Mouse (Mus musculus) neural tube, embryonic 15.5 days (tissue): ENCODE data around the gene Hapln3. TPM values are rescaled to one million over a fixed set of nuclear protein-coding genes. Genes with fewer than 3 reads are reported as not detected.

Experiments used
- ATAC-seq: fragments of 200-750 bp; cut with Nextera tagmentation; 2 replicates; pipeline ENCODE4 v1.8.0; 2017; ENCODE audit warnings: mild to moderate bottlenecking, moderate TSS enrichment, moderate library complexity; ENCODE audit not compliant: low FRiP score
- H3K27ac ChIP-seq: fragments of 300-500 bp; sonication (generic); replicated peaks from 2 replicates; pipeline ENCODE4 v1.5.1; 2015; ENCODE audit warnings: mild to moderate bottlenecking, inconsistent platforms
- H3K27me3 ChIP-seq: fragments of 300-500 bp; sonication (generic); replicated peaks from 2 replicates; pipeline ENCODE4 v1.6.1; 2015; ENCODE audit warnings: inconsistent platforms
- H3K36me3 ChIP-seq: fragments of 300-500 bp; sonication (generic); 2 replicates; pipeline ENCODE4 v1.6.1; 2015; ENCODE audit warnings: inconsistent platforms
- H3K4me1 ChIP-seq: fragments of 300-500 bp; sonication (generic); 2 replicates; pipeline ENCODE4 v1.6.1; 2015; ENCODE audit warnings: inconsistent platforms
- H3K4me2 ChIP-seq: fragments of 300-500 bp; sonication (generic); 2 replicates; pipeline ENCODE4 v1.6.1; 2015; ENCODE audit warnings: inconsistent platforms, mild to moderate bottlenecking, moderate library complexity
- H3K4me3 ChIP-seq: fragments of 300-500 bp; sonication (generic); replicated peaks from 2 replicates; pipeline ENCODE4 v1.5.1; 2015; ENCODE audit warnings: mild to moderate bottlenecking, inconsistent platforms
- H3K9ac ChIP-seq: fragments of 300-500 bp; sonication (generic); replicated peaks from 2 replicates; pipeline ENCODE4 v1.6.1; 2015; ENCODE audit warnings: mild to moderate bottlenecking, inconsistent platforms
- H3K9me3 ChIP-seq: fragments of 300-500 bp; sonication (generic); replicated peaks from 2 replicates; pipeline ENCODE4 v1.6.1; 2016; ENCODE audit warnings: inconsistent platforms
- WGBS: fragments of 180-500 bp; shearing (Covaris S2); methylation state at CpG from one replicate; pipeline ENCODE4 v1.1.7; 2015; ENCODE audit warnings: mixed read lengths; 5-methylcytosine and 5-hydroxymethylcytosine counted together
- polyA plus RNA-seq: library from polyadenylated mRNA; unstranded; fragments of >200 nt; fragmentation: Nextera tagmentation; extraction: Ambion mirVana; gene quantifications from 2 replicates; pipeline ENCODE4 v1.2.1, GENCODE M21; 2015

The Hapln3 gene
- polyA plus RNA-seq: 2.5 and 2.8 TPM in 2 replicates

DNA sequence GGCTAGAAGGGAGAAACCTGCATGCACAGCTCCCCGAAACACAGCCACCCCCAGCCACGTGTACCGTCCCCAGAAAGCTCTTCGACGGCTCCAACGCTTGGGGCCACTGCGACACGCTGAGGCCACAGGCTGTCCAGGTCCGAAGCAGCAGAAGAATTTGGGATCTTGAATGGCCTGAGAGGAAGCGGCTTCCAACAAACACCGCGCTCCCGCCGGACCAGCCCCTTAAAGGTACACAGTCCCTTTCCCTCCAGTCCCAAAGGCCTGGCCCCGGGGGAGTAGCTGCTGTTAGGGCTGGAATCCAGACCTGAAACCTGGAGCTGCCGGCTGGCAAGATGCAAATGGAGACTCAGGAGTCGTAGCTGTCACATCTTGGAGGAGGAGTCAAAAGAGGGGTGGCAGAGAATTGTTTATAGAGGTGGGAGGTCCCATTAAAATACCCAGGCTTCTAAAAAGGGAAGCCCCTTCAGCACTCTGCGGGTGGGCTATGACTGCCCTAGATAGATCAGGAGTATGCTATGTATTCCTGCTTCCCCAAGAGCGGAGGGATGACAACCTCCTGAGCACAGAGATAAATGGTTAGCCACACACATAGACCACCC, at the start of gene Hapln3:
Gene Hapln3 (minus strand): TSS at position 176 of the 602 bp plus-strand sequence.
- H3K36me3 ChIP-seq: no peaks in the 10 kb centered on the region
- peak within 1 kb of the TSS; percentile 55 for H3K4me2 ChIP-seq
- H3K27me3 ChIP-seq: peaks cover 5% of the 10 kb centered on the region; the same call in 1 of the 2 replicates
- WGBS: 2% methylated on average over 19 of the region's 19 CpGs
- no peak within 1 kb of the TSS for H3K27ac ChIP-seq
- H3K9me3 ChIP-seq: no peaks in the 10 kb centered on the region
- H3K9ac ChIP-seq: peak within 1 kb of the TSS; percentile 24; the same call in 1 of the 2 replicates
- peaks cover 17% of the 10 kb centered on the region for H3K4me1 ChIP-seq
- ATAC-seq: peak; percentile 41; the same call in 1 of the 2 replicates
- H3K4me3 ChIP-seq: peak within 1 kb of the TSS; percentile 25

GRCm38 (mm10) chr7:79173800-79174199, 43.0 kb upstream of the Hapln3 start:
- no peak for ATAC-seq

DNA sequence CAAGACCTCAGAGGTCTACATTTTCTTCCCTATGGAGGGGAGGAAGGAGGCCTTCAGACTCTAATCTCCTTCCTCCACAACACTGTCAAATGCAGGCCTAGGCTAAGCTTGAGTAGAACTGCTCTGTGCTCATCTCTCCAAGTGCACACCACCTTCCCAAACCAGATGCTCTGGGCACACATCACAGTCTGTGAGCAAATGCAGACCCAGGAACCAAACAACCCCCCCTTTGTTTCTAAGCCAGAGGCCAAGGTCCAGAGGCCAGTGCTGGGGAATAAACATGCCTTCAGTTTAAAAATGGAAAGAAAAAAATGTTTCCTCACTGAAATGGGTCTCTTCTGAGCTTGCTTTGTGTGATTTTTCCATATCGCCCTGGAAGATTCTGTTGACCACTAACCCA, 41.0 kb upstream of the Hapln3 start:
- Histone ChIP-seq H3K27me3 (no peaks in the 10 kb centered on the region), H3K4me1 (no peaks in the 10 kb centered on the region), H3K4me3 (no peak overlapping the region), H3K9ac (no peak overlapping the region), H3K9me3 (no peaks in the 10 kb centered on the region), H3K4me2 (no peak overlapping the region), H3K27ac (no peak overlapping the region), H3K36me3 (no peaks in the 10 kb centered on the region)
- 94% methylated on average over 1 of the region's 1 CpGs for WGBS
- ATAC-seq: no peak

More at GRCm38 (mm10) chr7:79173800-79174199, 43.0 kb upstream of the Hapln3 start:
- H3K4me3 ChIP-seq: no peak overlapping the region
- 75% methylated on average over 3 of the region's 3 CpGs for WGBS
- no peaks in the 10 kb centered on the region for H3K4me1 ChIP-seq
- H3K9ac ChIP-seq: no peak overlapping the region
- no peaks in the 10 kb centered on the region for H3K9me3 ChIP-seq
- no peaks in the 10 kb centered on the region for H3K27me3 ChIP-seq
- no peak overlapping the region for H3K4me2 ChIP-seq
- no peaks in the 10 kb centered on the region for H3K36me3 ChIP-seq
- no peak overlapping the region for H3K27ac ChIP-seq

DNA sequence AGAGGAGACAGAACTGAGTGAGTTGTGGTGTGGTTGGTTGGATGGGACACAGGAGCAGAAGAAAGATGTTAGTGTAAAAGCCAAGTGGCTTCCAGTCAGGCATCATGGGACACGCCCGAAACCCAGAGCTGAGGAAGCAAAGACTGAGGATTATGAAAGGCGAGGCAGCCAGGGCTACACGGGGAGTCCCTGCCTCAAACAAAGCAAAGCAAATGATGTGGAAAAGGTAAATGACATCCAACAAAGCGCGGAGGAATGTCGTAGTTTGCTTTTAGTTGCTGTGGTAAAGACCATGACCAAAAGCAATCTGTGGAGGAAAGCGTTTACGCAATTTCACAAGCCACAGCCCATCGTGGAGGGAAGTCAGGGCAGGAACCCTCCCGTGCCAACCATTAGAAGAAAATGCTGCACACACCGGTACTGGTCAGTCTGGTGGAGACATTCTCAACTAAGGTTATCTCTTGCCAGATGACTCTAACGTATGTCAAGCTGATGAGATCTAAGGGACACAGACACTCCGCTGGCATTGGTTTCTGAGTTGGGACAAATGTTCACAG, 36.3 kb upstream of the Hapln3 start:
- ATAC-seq: no peak
- Histone ChIP-seq H3K27ac (no peak overlapping the region), H3K4me3 (no peak overlapping the region), H3K27me3 (no peaks in the 10 kb centered on the region), H3K4me1 (no peaks in the 10 kb centered on the region), H3K9me3 (no peaks in the 10 kb centered on the region), H3K4me2 (no peak overlapping the region), H3K9ac (no peak overlapping the region), H3K36me3 (no peaks in the 10 kb centered on the region)
- WGBS: 26% methylated on average over 14 of the region's 14 CpGs

DNA sequence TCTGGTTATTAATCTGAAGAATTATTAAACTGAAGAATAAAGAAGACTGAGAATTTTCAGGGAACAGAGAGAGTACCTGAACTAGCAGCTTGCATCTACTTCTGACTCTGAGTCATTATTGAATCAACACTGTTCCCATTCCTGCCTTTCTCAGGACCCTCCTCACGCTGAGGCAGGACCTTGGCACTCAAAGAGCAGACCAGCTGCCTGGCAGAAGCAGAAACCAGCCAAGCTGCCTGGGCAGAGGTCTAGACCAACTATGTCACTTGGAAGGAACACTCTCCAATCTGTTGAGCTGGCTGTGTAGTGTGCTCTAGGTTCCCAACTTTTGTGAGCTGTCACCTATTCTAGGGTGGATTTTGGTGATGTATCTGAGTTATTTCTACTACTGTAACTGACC, 28.6 kb upstream of the Hapln3 start:
- H3K9me3 ChIP-seq: no peaks in the 10 kb centered on the region
- no peak overlapping the region for H3K4me2 ChIP-seq
- H3K4me1 ChIP-seq: no peaks in the 10 kb centered on the region
- no peak for ATAC-seq
- no peak overlapping the region for H3K27ac ChIP-seq
- no peak overlapping the region for H3K9ac ChIP-seq
- no peaks in the 10 kb centered on the region for H3K27me3 ChIP-seq
- H3K4me3 ChIP-seq: no peak overlapping the region
- no peaks in the 10 kb centered on the region for H3K36me3 ChIP-seq
- WGBS: 65% methylated on average over 1 of the region's 1 CpGs

GRCm38 (mm10) chr7:79149522-79149921, 18.7 kb upstream of the Hapln3 start:
- H3K9me3 ChIP-seq: no peaks in the 10 kb centered on the region
- no peak for ATAC-seq

GRCm38 (mm10) chr7:79148711-79149266, 18.0 kb upstream of the Hapln3 start, which contains the start of gene Mfge8:
Mfge8 (minus strand) TSS chr7:79149060.
- under 1% methylated on average over 39 of the region's 39 CpGs for WGBS
- ATAC-seq: peak; percentile 92

More at GRCm38 (mm10) chr7:79149522-79149921, 18.7 kb upstream of the Hapln3 start:
- 58% methylated on average over 6 of the region's 6 CpGs for WGBS
- 0 out of 2 replicates have a peak, but pooled peaks cover 7% of the 10 kb centered on the region for H3K27me3 ChIP-seq
- peaks cover 20% of the 10 kb centered on the region for H3K4me1 ChIP-seq
- no peaks in the 10 kb centered on the region for H3K36me3 ChIP-seq
- peak overlapping the region; percentile 93 for H3K4me2 ChIP-seq
- H3K4me3 ChIP-seq: no peak overlapping the region
- no peak overlapping the region for H3K9ac ChIP-seq
- no peak overlapping the region for H3K27ac ChIP-seq

DNA sequence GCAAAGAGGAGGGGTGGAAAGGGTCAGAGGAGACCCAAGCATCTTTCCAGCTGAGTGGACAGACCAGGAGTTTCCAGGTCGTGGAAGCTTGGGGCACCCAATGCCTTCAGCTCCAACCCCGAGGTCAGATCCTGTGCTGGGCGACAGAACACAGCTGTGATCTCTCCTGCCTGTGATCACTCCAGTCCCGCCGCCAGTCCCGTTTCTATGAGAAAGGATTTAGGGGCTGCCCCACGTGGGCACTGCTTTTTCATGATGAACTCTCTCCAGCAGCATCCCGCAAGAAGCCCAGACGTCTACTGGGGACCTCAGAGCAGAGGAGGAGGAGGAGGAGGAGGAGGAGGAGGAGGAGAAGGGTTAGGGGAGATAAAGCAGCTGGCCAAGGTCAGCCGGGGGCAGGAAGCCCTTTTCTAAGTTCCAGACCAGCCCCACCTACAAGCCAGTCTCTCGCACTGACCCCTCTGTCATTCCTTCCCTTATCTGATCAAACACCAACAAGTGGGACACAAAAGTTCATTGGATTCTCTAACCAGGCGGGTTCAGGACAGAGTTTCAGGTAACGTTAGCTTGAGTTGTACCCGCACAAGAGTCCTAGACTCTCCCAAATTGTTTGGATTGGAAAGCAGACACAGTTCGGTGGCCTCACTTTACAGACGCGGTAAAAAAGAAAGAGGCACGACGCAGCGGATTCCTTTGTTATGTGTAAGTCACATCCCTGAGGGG, 17.3 kb upstream of the Hapln3 start:
- no peaks in the 10 kb centered on the region for H3K36me3 ChIP-seq
- peak; percentile 13 for ATAC-seq
- no peaks in the 10 kb centered on the region for H3K9me3 ChIP-seq
- H3K27ac ChIP-seq: no peak overlapping the region
- 0 out of 2 replicates have a peak, but pooled peaks cover 7% of the 10 kb centered on the region for H3K27me3 ChIP-seq
- peak overlapping the region; percentile 47; the same call in 1 of the 2 replicates for H3K9ac ChIP-seq
- H3K4me3 ChIP-seq: peak overlapping the region; percentile 57
- 1% methylated on average over 20 of the region's 20 CpGs for WGBS
- H3K4me1 ChIP-seq: peaks cover 20% of the 10 kb centered on the region
- peak overlapping the region; percentile 93 for H3K4me2 ChIP-seq

More at GRCm38 (mm10) chr7:79148711-79149266, 18.0 kb upstream of the Hapln3 start, which contains the start of gene Mfge8:
- no peak within 1 kb of the TSS for H3K27ac ChIP-seq
- H3K9me3 ChIP-seq: no peaks in the 10 kb centered on the region
- peak within 1 kb of the TSS; percentile 47 for H3K9ac ChIP-seq
- peak within 1 kb of the TSS; percentile 57 for H3K4me3 ChIP-seq
- no peaks in the 10 kb centered on the region for H3K36me3 ChIP-seq
- H3K4me2 ChIP-seq: peak within 1 kb of the TSS; percentile 93
- H3K4me1 ChIP-seq: peaks cover 20% of the 10 kb centered on the region
- 0 out of 2 replicates have a peak, but pooled peaks cover 7% of the 10 kb centered on the region for H3K27me3 ChIP-seq

- no peak for ATAC-seq
- Histone ChIP-seq H3K9ac (no peak overlapping the region), H3K27me3 (0 out of 2 replicates have a peak, but pooled peaks cover 7% of the 10 kb centered on the region), H3K4me1 (peaks cover 20% of the 10 kb centered on the region), H3K4me2 (peak overlapping the region; percentile 93), H3K36me3 (no peaks in the 10 kb centered on the region), H3K4me3 (peak overlapping the region; percentile 57), H3K27ac (no peak overlapping the region), H3K9me3 (no peaks in the 10 kb centered on the region)
- 61% methylated on average over 12 of the region's 12 CpGs for WGBS
Observed at GRCm38 (mm10) chr7:79147011-79147837, 16.4 kb upstream of the Hapln3 start.

GRCm38 (mm10) chr7:79140897-79141296, 10.1 kb upstream of the Hapln3 start:
- Histone ChIP-seq H3K9ac (no peak overlapping the region), H3K4me1 (no peaks in the 10 kb centered on the region; the same call in 1 of the 2 replicates), H3K27ac (no peak overlapping the region), H3K4me2 (no peak overlapping the region), H3K4me3 (no peak overlapping the region), H3K9me3 (no peaks in the 10 kb centered on the region), H3K27me3 (no peaks in the 10 kb centered on the region), H3K36me3 (no peaks in the 10 kb centered on the region)
- 35% methylated on average over 8 of the region's 8 CpGs for WGBS
- no peak for ATAC-seq
